Mouse (Mus musculus) lung, embryonic 16.5 days (tissue): ENCODE data around the gene Tmem114. TPM values are rescaled to one million over a fixed set of nuclear protein-coding genes. Genes with fewer than 3 reads are reported as not detected.
A peak's percentile ranks its signal among the peaks of the same experiment; 100 is the strongest.

Experiments
- ATAC-seq: fragments of 200-750 bp; cut with Nextera tagmentation; 2 replicates; pipeline ENCODE4 v1.8.0; 2017; ENCODE audit warnings: low read depth, mild to moderate bottlenecking, moderate library complexity
- H3K27ac ChIP-seq: fragments of 300-500 bp; sonication (generic); 2 replicates; pipeline ENCODE4 v1.5.1; 2014; ENCODE audit warnings: mild to moderate bottlenecking, control low read depth, low read length
- H3K27me3 ChIP-seq: fragments of 300-500 bp; sonication (generic); 2 replicates; pipeline ENCODE4 v1.6.1; 2014; ENCODE audit warnings: low read depth, low read length, mixed read lengths; ENCODE audit not compliant: control insufficient read depth, insufficient read depth
- H3K36me3 ChIP-seq: fragments of 300-500 bp; sonication (generic); 2 replicates; pipeline ENCODE4 v1.6.1; 2014; ENCODE audit warnings: low read length; ENCODE audit not compliant: control insufficient read depth, insufficient read depth
- H3K4me1 ChIP-seq: fragments of 300-500 bp; sonication (generic); replicated peaks from 2 replicates; pipeline ENCODE4 v1.6.1; 2014; ENCODE audit warnings: low read length, mixed read lengths; ENCODE audit not compliant: control insufficient read depth, insufficient read depth
- H3K4me2 ChIP-seq: fragments of 300-500 bp; sonication (generic); 2 replicates; pipeline ENCODE4 v1.6.1; 2014; ENCODE audit warnings: low read depth, low read length, control low read depth
- H3K4me3 ChIP-seq: fragments of 300-500 bp; sonication (generic); 2 replicates; pipeline ENCODE4 v1.5.1; 2014; ENCODE audit warnings: mild to moderate bottlenecking, low read length, control low read depth
- H3K9ac ChIP-seq: fragments of 300-500 bp; sonication (generic); 2 replicates; pipeline ENCODE4 v1.6.1; 2014; ENCODE audit warnings: low read length, control low read depth
- H3K9me3 ChIP-seq: fragments of 300-500 bp; sonication (generic); 2 replicates; pipeline ENCODE4 v1.6.1; 2016; ENCODE audit warnings: low read length; ENCODE audit not compliant: control insufficient read depth
- WGBS: fragments of 180-500 bp; shearing (Covaris S2); extraction: QIAGEN DNeasy Blood & Tissue Kit; methylation state at CpG from one replicate; pipeline ENCODE4 v1.1.7; 2014; 5-methylcytosine and 5-hydroxymethylcytosine counted together
- polyA plus RNA-seq: library from polyadenylated mRNA; unstranded; fragments of >200 nt; fragmentation: Nextera tagmentation; extraction: Ambion mirVana; gene quantifications from 2 replicates; pipeline ENCODE4 v1.2.1, GENCODE M21; 2015

Tmem114 gene
- polyA plus RNA-seq, 1 experiment from 2014 or later = not detected

GRCm38 (mm10) chr16:8432616-8433015 is 7.7 kb upstream of the Tmem114 start:
- H3K27me3 ChIP-seq = peaks cover 2% of the 10 kb centered on the region; the same call in 1 of the 2 replicates
- H3K4me1 ChIP-seq = no peaks in the 10 kb centered on the region
- no peak for ATAC-seq
- no peaks in the 10 kb centered on the region for H3K36me3 ChIP-seq
- H3K4me3 ChIP-seq = no peak overlapping the region
- H3K4me2 ChIP-seq = no peak overlapping the region
- no peaks in the 10 kb centered on the region for H3K9me3 ChIP-seq
- no peak overlapping the region for H3K27ac ChIP-seq
- 77% methylated on average over 3 of the region's 3 CpGs for WGBS
- H3K9ac ChIP-seq = no peak overlapping the region

GRCm38 (mm10) chr16:8429531-8429930 is 4.6 kb upstream of the Tmem114 start:
- Histone ChIP-seq H3K27me3 (peaks cover 28% of the 10 kb centered on the region), H3K27ac (no peak overlapping the region), H3K4me2 (no peak overlapping the region), H3K9me3 (no peaks in the 10 kb centered on the region), H3K9ac (no peak overlapping the region), H3K4me1 (no peaks in the 10 kb centered on the region), H3K36me3 (no peaks in the 10 kb centered on the region), H3K4me3 (no peak overlapping the region)
- ATAC-seq = no peak
- WGBS = 80% methylated on average over 3 of the region's 4 CpGs

GRCm38 (mm10) chr16:8425736-8426135 is 800 bp upstream of the Tmem114 start:
- Histone ChIP-seq H3K27me3 (peaks cover 46% of the 10 kb centered on the region), H3K9ac (no peak overlapping the region), H3K9me3 (no peaks in the 10 kb centered on the region), H3K4me2 (no peak overlapping the region), H3K4me1 (no peaks in the 10 kb centered on the region), H3K36me3 (no peaks in the 10 kb centered on the region), H3K4me3 (no peak overlapping the region), H3K27ac (no peak overlapping the region)
- WGBS = 70% methylated on average over 5 of the region's 5 CpGs
- no peak for ATAC-seq

- H3K9ac ChIP-seq = 0 out of 2 replicates have a peak overlapping the region, but pooled peaks have one; percentile 11
- H3K27ac ChIP-seq = no peak overlapping the region
- H3K4me3 ChIP-seq = peak overlapping the region; percentile 17; the same call in 1 of the 2 replicates
- H3K36me3 ChIP-seq = no peaks in the 10 kb centered on the region
- H3K4me2 ChIP-seq = peak overlapping the region; percentile 38
- no peaks in the 10 kb centered on the region for H3K9me3 ChIP-seq
- H3K27me3 ChIP-seq = peaks cover 43% of the 10 kb centered on the region
- 5% methylated on average over 36 of the region's 43 CpGs for WGBS
- no peak for ATAC-seq
- no peaks in the 10 kb centered on the region for H3K4me1 ChIP-seq
These were observed 570 bp downstream of the Tmem114 start for GRCm38 (mm10) chr16:8424161-8424970.

GRCm38 (mm10) chr16:8423626-8424114 is 1.3 kb downstream of the Tmem114 start:
- H3K27me3 ChIP-seq = peaks cover 43% of the 10 kb centered on the region
- no peaks in the 10 kb centered on the region for H3K36me3 ChIP-seq
- no peak overlapping the region for H3K4me3 ChIP-seq
- H3K27ac ChIP-seq = no peak overlapping the region
- H3K4me2 ChIP-seq = no peak overlapping the region
- no peaks in the 10 kb centered on the region for H3K9me3 ChIP-seq
- 46% methylated on average over 7 of the region's 7 CpGs for WGBS
- ATAC-seq = no peak
- no peak overlapping the region for H3K9ac ChIP-seq
- no peaks in the 10 kb centered on the region for H3K4me1 ChIP-seq

GRCm38 (mm10) chr16:8420842-8421241 is 4.1 kb downstream of the Tmem114 start:
- Histone ChIP-seq H3K9ac (no peak overlapping the region), H3K27me3 (peaks cover 30% of the 10 kb centered on the region), H3K4me2 (no peak overlapping the region), H3K9me3 (no peaks in the 10 kb centered on the region), H3K27ac (no peak overlapping the region), H3K4me1 (no peaks in the 10 kb centered on the region), H3K36me3 (no peaks in the 10 kb centered on the region), H3K4me3 (no peak overlapping the region)
- WGBS = 80% methylated on average over 4 of the region's 4 CpGs
- no peak for ATAC-seq

GRCm38 (mm10) chr16:8420381-8420780 is 4.6 kb downstream of the Tmem114 start:
- Histone ChIP-seq H3K4me1 (no peaks in the 10 kb centered on the region), H3K27me3 (peaks cover 26% of the 10 kb centered on the region), H3K9ac (no peak overlapping the region), H3K27ac (no peak overlapping the region), H3K36me3 (no peaks in the 10 kb centered on the region), H3K4me3 (no peak overlapping the region), H3K4me2 (no peak overlapping the region), H3K9me3 (no peaks in the 10 kb centered on the region)
- WGBS = 73% methylated on average over 10 of the region's 10 CpGs
- no peak for ATAC-seq

- no peak for ATAC-seq
- Histone ChIP-seq H3K36me3 (no peaks in the 10 kb centered on the region), H3K9me3 (no peaks in the 10 kb centered on the region), H3K9ac (no peak overlapping the region), H3K4me2 (no peak overlapping the region), H3K27ac (no peak overlapping the region), H3K4me1 (no peaks in the 10 kb centered on the region), H3K27me3 (peaks cover 19% of the 10 kb centered on the region), H3K4me3 (no peak overlapping the region)
- WGBS = 85% methylated on average over 8 of the region's 8 CpGs
These were observed 5.3 kb downstream of the Tmem114 start for GRCm38 (mm10) chr16:8419666-8420065.

- Histone ChIP-seq H3K4me3 (no peak overlapping the region), H3K9me3 (no peaks in the 10 kb centered on the region), H3K4me1 (no peaks in the 10 kb centered on the region), H3K36me3 (no peaks in the 10 kb centered on the region), H3K9ac (no peak overlapping the region), H3K27me3 (peaks cover 3% of the 10 kb centered on the region; the same call in 1 of the 2 replicates), H3K27ac (no peak overlapping the region), H3K4me2 (no peak overlapping the region)
- WGBS = 86% methylated on average over 3 of the region's 3 CpGs
- ATAC-seq = no peak
These were observed 6.8 kb downstream of the Tmem114 start for GRCm38 (mm10) chr16:8418126-8418525.
